Mouse (Mus musculus): ENCODE data around the gene Man2a2. TPM values are rescaled to one million over a fixed set of nuclear protein-coding genes. Genes with fewer than 3 reads are reported as not detected.
A peak's percentile ranks its signal among the peaks of the same experiment; 100 is the strongest.
"Not testable (repeated sequence)": the region's sequence is repeated elsewhere in the genome, so short reads cannot be mapped to it uniquely, and the experiment has no call there.

Gene Man2a2
- total RNA-seq, 1 experiment = 14.6 TPM

GRCm38 (mm10) chr7:80325292-80325868 is 45.8 kb downstream of the Man2a2 start:
- TF ChIP-seq CHD2 (IDR thresholded peaks at IDR 0.05; ENCODE audit: low read depth, low read length) = no peak
- no peak for TF ChIP-seq MAFK (IDR thresholded peaks at IDR 0.05; ENCODE audit: insufficient read depth, low read depth, low read length)
- no peak for TF ChIP-seq HCFC1 (IDR thresholded peaks at IDR 0.05; ENCODE audit: borderline replicate concordance, insufficient read depth, low read length)
- no peak for TF ChIP-seq ZC3H11A (IDR thresholded peaks at IDR 0.05; ENCODE audit: borderline replicate concordance, low read depth, low read length)
- no peak for TF ChIP-seq ZNF384 (IDR thresholded peaks at IDR 0.05; ENCODE audit: low read depth, low read length)
- Histone ChIP-seq H3K9me3 (ENCODE audit: control insufficient read depth, insufficient read depth, low read depth, low read length) (no peaks in the 10 kb centered on the region), H3K9ac (ENCODE audit: insufficient read depth, low read depth, low read length, poor library complexity, severe bottlenecking) (no peak overlapping the region), H3K27ac (ENCODE audit: insufficient read depth, low read depth, low read length, poor library complexity, severe bottlenecking) (no peak overlapping the region), H3K36me3 (ENCODE audit: control insufficient read depth, insufficient read depth, low read length, poor library complexity, severe bottlenecking) (peaks cover 17% of the 10 kb centered on the region), H3K4me1 (ENCODE audit: control insufficient read depth in 2 of 2, insufficient read depth in 2 of 2, low read length in 2 of 2, poor library complexity in 1 of 2) (peaks cover 2 to 7% of the 10 kb centered on the region in 2 experiments; a peak in 2 of 4 replicates), H3K4me3 (ENCODE audit: insufficient read depth in 1 of 2, low read depth in 1 of 2, low read length in 2 of 2, poor library complexity in 1 of 2, severe bottlenecking in 1 of 2) (peak overlapping the region; percentile 4 to 28; a peak in 2 of 4 replicates)
- DNase-seq (ENCODE audit: low read depth, low spot score) = no peak
- in situ Hi-C loops (cut with MboI; ENCODE audit: low sequenced_read_pairs in 2 of 2, unreplicated experiment in 2 of 2) = no loop called here

GRCm38 (mm10) chr7:80324816-80325119 is 46.4 kb downstream of the Man2a2 start:
- H3K9me3 ChIP-seq (ENCODE audit: control insufficient read depth, insufficient read depth, low read depth, low read length); DNase-seq (ENCODE audit: low read depth, low spot score); H3K9ac ChIP-seq (ENCODE audit: insufficient read depth, low read depth, low read length, poor library complexity, severe bottlenecking); H3K4me1 ChIP-seq (ENCODE audit: control insufficient read depth in 2 of 2, insufficient read depth in 2 of 2, low read length in 2 of 2, poor library complexity in 1 of 2); H3K4me3 ChIP-seq (ENCODE audit: insufficient read depth in 1 of 2, low read depth in 1 of 2, low read length in 2 of 2, poor library complexity in 1 of 2, severe bottlenecking in 1 of 2); H3K27ac ChIP-seq (ENCODE audit: insufficient read depth, low read depth, low read length, poor library complexity, severe bottlenecking): not testable (repeated sequence)
- peaks cover 17% of the 10 kb centered on the region for H3K36me3 ChIP-seq (ENCODE audit: control insufficient read depth, insufficient read depth, low read length, poor library complexity, severe bottlenecking)
- TF ChIP-seq ZNF384 (IDR thresholded peaks at IDR 0.05; ENCODE audit: low read depth, low read length) = peak; percentile 61; the same call in 1 of the 2 replicates
- in situ Hi-C loops (cut with MboI; ENCODE audit: low sequenced_read_pairs in 2 of 2, unreplicated experiment in 2 of 2) = loop anchor here in 1 of 2 experiments (25.0 kb wide), 1 partner anchor 637 kb away; no protein-coding TSS in a partner anchor

- in situ Hi-C loops (cut with MboI; ENCODE audit: low sequenced_read_pairs in 2 of 2, unreplicated experiment in 2 of 2) = loop anchor here in 1 of 2 experiments (25.0 kb wide), 1 partner anchor 637 kb away; no protein-coding TSS in a partner anchor
Measured at GRCm38 (mm10) chr7:80324043-80324815, 46.9 kb downstream of the Man2a2 start, which contains the start of gene Rccd1. Gene Rccd1 (minus strand): TSS chr7:80324454.

GRCm38 (mm10) chr7:80323336-80323735 is 47.8 kb downstream of the Man2a2 start:
- peak overlapping the region; percentile 98; the same call in 1 of the 2 replicates for H3K9ac ChIP-seq (ENCODE audit: insufficient read depth, low read depth, low read length, poor library complexity, severe bottlenecking)
- in situ Hi-C loops (cut with MboI; ENCODE audit: low sequenced_read_pairs in 2 of 2, unreplicated experiment in 2 of 2) = loop anchor here in 1 of 2 experiments (25.0 kb wide), 1 partner anchor 636 kb away; no protein-coding TSS in a partner anchor
- H3K9me3 ChIP-seq (ENCODE audit: control insufficient read depth, insufficient read depth, low read depth, low read length) = no peaks in the 10 kb centered on the region
- peaks cover 2 to 9% of the 10 kb centered on the region in 2 experiments; a peak in 2 of 4 replicates for H3K4me1 ChIP-seq (ENCODE audit: control insufficient read depth in 2 of 2, insufficient read depth in 2 of 2, low read length in 2 of 2, poor library complexity in 1 of 2)
- peaks cover 14% of the 10 kb centered on the region for H3K36me3 ChIP-seq (ENCODE audit: control insufficient read depth, insufficient read depth, low read length, poor library complexity, severe bottlenecking)
- H3K4me3 ChIP-seq (ENCODE audit: insufficient read depth in 1 of 2, low read depth in 1 of 2, low read length in 2 of 2, poor library complexity in 1 of 2, severe bottlenecking in 1 of 2) = peak overlapping the region; percentile 66 to 97
- TF ChIP-seq ZNF384 (IDR thresholded peaks at IDR 0.05; ENCODE audit: low read depth, low read length) (no peak), ZC3H11A (IDR thresholded peaks at IDR 0.05; ENCODE audit: borderline replicate concordance, low read depth, low read length) (no peak), MAFK (IDR thresholded peaks at IDR 0.05; ENCODE audit: insufficient read depth, low read depth, low read length) (no peak), HCFC1 (IDR thresholded peaks at IDR 0.05; ENCODE audit: borderline replicate concordance, insufficient read depth, low read length) (no peak), CHD2 (IDR thresholded peaks at IDR 0.05; ENCODE audit: low read depth, low read length) (no peak)
- no peak overlapping the region for H3K27ac ChIP-seq (ENCODE audit: insufficient read depth, low read depth, low read length, poor library complexity, severe bottlenecking)
- DNase-seq (ENCODE audit: low read depth, low spot score) = no peak

More at GRCm38 (mm10) chr7:80324043-80324815, 46.9 kb downstream of the Man2a2 start, which contains the start of gene Rccd1:
- Histone ChIP-seq H3K9me3 (ENCODE audit: control insufficient read depth, insufficient read depth, low read depth, low read length) (no peaks in the 10 kb centered on the region), H3K4me3 (ENCODE audit: insufficient read depth in 1 of 2, low read depth in 1 of 2, low read length in 2 of 2, poor library complexity in 1 of 2, severe bottlenecking in 1 of 2) (peak within 1 kb of the TSS; percentile 66 to 97), H3K27ac (ENCODE audit: insufficient read depth, low read depth, low read length, poor library complexity, severe bottlenecking) (peak within 1 kb of the TSS; percentile 93), H3K4me1 (ENCODE audit: control insufficient read depth in 2 of 2, insufficient read depth in 2 of 2, low read length in 2 of 2, poor library complexity in 1 of 2) (peaks cover 2 to 7% of the 10 kb centered on the region in 2 experiments; a peak in 2 of 4 replicates), H3K36me3 (ENCODE audit: control insufficient read depth, insufficient read depth, low read length, poor library complexity, severe bottlenecking) (peaks cover 15% of the 10 kb centered on the region), H3K9ac (ENCODE audit: insufficient read depth, low read depth, low read length, poor library complexity, severe bottlenecking) (peak within 1 kb of the TSS; percentile 98)
- TF ChIP-seq CHD2 (IDR thresholded peaks at IDR 0.05; ENCODE audit: low read depth, low read length) (peak; percentile 91), MAFK (IDR thresholded peaks at IDR 0.05; ENCODE audit: insufficient read depth, low read depth, low read length) (no peak), ZNF384 (IDR thresholded peaks at IDR 0.05; ENCODE audit: low read depth, low read length) (peak; percentile 76), HCFC1 (IDR thresholded peaks at IDR 0.05; ENCODE audit: borderline replicate concordance, insufficient read depth, low read length) (no peak; the same call in 1 of the 2 replicates)
- DNase-seq (ENCODE audit: low read depth, low spot score) = peak; percentile 92

Measured in ES-E14 (cell line).